Mouse (Mus musculus) left cerebral cortex, postnatal 10 days (tissue): ENCODE measurements around the gene Rnf169. TPM values are rescaled to one million over a fixed set of nuclear protein-coding genes. Genes with fewer than 3 reads are reported as not detected.
"Not testable (repeated sequence)": the region's sequence is repeated elsewhere in the genome, so short reads cannot be mapped to it uniquely, and the experiment has no call there.

Experiments
- DNase-seq, 2 experiments: peaks; one replicate each; pipeline ENCODE4 v3.0.0; 2021 to 2022; ENCODE audit warnings: low spot score in 2 of 2, mixed read lengths in 1 of 2; ENCODE audit errors: extremely low spot score in 1 of 2
- intact Hi-C: fragments of 180-260 bp; cut with DNase I; formaldehyde crosslinking; loops from one replicate; pipeline ENCODE4 v1.15.1; 2025
- total RNA-seq, 2 experiments: library from RNA; stranded (reverse); gene quantifications; 2 replicates each; pipeline ENCODE4 v1.2.3; 2021

The Rnf169 gene
- total RNA-seq, 2 experiments from 2014 or later = 38.3 to 39.4 TPM

DNA sequence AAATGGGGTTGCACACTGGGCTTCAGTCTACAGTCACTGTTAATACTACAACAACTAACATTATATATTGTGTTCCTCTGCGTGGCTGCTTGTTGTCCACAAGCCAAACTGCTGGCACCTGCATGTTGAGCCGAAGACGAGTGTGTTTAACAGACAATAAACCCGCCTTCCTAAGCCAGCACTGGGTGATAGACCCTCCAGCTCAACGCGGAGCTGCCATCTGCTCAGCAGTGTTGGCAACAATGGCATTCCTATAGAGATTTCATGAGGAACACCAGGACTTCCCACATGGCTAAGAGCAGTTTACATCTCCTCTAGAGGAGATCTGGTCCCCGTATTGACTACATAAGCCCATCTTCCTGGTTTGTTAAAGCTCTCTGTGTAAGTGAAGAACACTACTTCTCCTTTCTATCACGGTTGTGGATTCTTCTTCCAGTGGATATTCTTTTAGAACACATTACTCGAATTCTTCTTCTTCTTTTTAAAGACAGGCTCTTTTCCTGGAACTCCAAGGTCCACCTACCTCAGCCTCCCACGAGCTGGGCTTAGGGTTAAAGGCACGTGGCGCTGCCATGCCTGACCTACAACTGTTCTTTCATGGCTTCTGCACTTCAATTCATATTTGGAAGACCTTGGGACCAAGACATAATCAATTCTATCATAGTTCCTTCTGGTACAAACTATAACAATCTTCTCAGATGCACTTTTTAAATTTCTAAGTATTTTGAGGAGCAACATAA is 22.9 kb downstream of the Rnf169 start:
- intact Hi-C loops = no loop called here
- DNase-seq = no peak

DNA sequence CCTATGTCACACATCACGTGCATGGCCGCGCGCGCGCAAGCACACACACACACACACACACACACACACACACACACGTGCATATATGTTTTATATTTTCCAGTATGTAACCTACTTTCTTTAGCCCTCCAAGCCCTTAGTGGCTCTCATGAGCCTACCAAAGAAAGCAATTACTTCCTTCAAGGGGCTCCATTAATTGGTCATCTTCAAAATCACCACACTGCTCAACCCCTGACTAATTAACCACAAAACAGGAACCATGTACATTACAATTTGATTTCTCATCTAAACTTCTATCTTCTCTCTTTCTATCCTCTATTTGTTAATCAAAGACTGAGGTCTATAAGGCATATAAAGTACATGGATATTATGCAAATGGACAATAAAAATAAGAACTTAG is 24.2 kb downstream of the Rnf169 start:
- intact Hi-C loops = no loop called here
- no peak for DNase-seq

DNA sequence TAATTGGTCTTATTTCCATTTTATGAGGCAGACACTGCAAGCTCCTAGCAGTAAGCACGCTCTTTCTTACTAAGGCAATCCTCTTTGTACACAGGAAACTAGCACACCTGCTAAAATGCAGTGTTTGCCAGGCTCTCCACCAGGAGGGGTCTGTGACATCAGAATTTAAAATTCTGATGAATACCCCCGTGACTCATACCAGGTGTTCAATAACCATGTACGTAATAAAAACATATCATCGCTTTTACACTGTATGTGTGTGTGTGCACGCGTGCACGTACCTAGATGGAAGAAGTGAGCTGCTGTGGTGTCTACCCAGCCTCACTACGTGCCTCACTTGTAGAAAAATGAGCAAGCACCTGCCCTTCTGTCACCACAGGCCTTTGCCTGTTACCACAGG is 26.0 kb downstream of the Rnf169 start:
- DNase-seq = no peak
- intact Hi-C loops = no loop called here

DNA sequence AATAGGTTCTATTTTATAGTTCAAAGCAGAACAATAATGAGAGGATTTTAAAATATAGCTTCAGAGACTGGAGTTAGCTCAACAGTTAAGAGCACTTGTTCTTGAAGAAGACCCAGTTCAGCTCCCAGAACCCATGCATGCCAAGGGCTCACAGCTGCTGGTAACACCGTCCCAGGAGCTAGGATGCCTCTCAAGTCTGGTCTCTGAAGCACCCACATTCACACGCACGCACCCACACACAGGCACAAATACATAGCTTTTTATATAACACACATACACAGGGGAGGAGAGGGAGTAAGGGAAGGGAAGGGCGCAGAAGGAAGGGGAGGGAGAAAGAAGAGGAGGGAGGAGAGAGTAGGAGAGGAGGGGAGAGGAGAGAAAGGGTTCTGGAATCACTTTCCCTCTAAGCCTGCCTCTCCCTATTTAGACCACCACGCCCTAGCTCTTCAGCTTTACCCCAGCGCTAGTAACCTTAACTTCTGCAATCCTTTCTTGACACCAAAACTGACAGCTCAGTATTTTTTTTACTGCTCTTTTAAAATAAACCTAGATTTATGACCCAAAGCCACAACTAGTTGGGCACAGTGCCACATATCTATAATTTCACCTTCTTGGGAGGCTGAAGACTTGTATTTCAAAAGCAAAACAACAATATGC is 26.7 kb downstream of the Rnf169 start:
- DNase-seq = peak; percentile 29 to 58
- intact Hi-C loops = no loop called here

DNA sequence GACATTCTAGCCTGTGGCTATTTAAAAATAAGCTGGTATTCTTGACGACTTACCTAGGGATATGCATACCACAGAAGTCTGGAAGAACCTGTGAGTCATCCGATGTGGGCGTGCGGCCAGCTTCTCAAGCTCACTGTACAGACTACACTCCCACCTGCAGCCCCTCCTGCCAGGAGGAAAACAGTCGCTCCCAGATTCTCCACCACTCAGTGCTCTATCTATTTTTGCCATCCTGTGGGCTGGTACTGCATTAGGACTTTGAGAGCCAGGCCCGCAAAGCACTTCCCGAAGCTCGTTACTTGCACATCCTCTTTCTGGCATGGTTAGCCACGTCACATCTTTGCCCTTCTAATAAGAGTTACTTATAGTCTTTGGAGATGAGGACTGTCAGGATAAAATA is 32.9 kb downstream of the Rnf169 start:
- DNase-seq = peak; percentile 67 to 81
- intact Hi-C loops = no loop called here

DNA sequence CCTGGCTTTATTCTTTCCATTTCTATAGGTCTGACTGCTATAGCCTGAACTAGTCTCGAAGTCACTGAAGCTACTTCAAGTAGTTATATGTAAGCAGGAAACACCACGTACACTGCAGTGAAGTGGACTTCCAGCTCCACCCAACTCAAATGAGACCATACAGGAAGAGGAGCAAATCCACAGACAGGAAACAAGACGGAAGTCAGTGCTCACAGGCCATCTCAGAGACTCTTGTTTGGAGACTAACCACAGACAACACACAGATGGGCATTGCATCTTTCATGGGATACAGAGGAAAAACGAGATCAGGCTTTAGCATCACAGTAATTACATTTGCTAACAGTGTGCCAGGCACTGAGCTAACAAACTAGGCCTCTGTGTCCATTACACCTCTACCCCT is 33.9 kb downstream of the Rnf169 start:
- no peak for DNase-seq
- intact Hi-C loops = no loop called here

DNA sequence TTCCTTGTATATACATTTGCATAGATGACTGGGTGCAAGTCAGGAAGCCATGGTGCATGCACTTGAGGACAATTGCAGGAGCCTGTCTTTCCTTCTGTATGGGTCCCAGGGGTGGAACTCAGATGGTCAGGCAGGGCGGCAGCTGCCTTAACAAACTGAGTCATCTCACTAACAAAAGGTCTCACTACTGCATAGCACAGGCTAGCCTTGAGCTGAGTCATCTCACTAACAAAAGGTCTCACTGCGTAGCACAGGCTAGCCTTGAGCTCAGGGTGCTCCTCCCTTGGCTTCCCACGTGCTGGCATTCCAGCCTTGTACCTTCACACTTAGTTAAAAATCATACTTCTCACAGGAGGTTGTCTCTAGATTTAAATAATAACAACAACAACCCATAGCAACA is 34.3 kb downstream of the Rnf169 start:
- DNase-seq = no peak
- intact Hi-C loops = no loop called here

DNA sequence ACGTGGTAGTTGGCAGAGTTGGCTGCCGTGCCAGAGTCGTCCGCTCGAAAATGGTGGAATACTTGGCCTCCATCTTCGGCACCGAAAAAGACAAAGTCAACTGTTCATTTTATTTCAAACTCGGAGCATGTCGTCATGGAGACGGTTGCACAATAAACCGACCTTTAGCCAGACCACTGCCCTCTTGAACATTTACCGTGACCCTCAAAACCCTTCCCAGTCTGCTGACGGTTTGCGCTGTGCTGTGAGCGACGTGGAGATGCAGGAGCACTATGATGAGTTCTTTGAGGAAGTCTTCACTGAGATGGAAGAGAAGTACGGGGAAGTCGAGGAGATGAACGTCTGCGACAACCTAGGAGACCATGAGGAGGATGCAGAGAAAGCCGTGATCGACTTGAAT is 35.2 kb downstream of the Rnf169 start:
- intact Hi-C loops, DNase-seq: not testable (repeated sequence)

DNA sequence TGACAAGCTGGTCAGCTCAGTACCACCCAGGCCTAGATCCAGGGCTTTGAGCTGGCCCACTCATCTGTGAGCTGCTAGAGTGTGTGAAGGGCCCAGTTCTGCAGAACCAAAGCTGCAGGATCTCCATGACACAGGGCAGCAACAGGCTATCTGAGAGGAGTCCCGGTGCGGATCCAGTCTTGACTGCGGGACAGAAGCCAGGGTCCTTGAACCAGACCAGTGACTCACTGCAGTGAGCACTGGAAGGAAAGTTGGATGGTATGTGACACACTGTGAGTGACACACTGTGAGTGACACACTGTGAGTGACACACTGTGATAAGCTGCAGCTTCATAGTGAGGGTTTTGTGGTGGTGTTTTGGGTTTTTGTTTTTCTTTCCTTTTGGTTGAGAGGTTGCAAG is 35.7 kb downstream of the Rnf169 start:
- intact Hi-C loops = no loop called here
- no peak for DNase-seq

DNA sequence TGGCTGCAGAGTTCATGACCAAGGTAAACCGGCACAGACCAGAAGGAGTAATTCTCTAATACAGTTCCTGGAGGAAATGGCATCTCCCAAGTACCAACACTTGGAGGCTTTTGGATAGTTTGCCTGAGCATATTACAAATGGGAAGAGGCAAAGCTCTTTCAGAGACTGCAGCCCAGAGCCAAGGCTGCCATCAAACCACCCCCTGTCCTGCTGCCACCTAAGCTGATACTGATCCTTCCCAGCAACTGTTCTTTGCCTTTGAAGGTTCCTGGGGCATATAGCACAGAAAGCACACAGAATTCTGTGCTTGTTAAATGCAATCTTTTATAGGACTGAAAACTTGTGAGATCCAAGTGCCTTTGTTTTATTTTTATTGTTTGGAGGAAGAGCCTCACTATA is 39.6 kb downstream of the Rnf169 start:
- intact Hi-C loops = no loop called here
- no peak for DNase-seq

DNA sequence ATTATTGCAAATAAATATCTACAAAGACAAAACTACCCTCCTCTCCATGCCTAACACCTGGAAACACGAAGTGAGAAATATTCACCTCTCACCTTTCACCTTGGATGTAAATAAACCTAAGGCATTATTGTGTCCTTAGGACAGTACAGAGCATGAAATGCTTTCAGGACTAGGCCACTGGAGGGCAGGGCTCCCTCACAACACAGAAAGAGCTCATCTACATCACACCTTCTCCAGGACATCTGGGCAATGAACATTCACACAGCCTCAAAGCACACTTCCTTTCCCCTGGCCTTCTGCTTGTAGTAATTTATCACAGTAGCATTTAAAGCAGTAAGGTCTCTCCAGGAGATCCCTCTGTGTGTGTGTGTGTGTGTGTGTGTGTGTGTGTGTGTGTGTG is 44.5 kb downstream of the Rnf169 start:
- intact Hi-C loops = no loop called here

DNA sequence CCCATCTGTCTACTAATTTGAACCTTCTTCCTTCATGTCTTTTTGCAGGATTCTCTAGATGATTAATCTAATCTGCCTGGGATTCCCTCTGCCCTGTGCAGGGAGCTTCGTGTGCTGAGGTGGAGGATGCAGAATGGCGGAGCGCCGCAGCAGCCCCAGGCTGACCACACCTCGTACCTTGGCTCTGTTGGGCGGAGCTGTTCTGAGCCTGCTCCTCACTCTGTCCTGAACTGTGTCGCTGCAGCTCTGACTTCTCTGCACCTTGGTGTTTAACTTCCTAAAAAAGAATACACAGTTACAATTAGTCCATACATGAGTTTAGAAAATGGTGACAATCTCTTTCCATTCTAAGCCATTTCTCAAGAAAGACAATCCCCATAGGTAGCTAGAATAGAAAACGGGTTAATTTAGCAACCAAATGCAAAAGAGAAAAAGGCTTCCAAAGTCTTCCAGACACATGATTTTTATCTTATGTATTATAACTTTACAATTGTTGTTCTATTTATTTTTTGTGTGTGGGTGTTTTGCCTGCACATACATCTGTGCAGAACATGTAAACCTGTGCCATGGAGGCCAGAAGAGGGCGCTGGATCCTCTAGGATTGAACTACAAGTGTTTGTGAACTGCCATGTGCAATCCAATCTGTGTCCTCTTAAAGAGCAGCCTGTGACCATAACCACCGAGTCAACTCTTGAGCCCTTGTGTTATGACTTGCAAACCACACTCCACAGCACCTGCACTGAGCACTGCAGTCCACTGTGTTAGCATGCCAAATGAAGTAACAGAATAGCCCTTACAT is 53.1 kb downstream of the Rnf169 start:
- intact Hi-C loops = loop anchor here (5.0 kb wide), 1 partner anchor 55 kb away; the partner anchor contains the start of gene Rnf169

More for the DNA sequence above, 44.5 kb downstream of the Rnf169 start:
- DNase-seq = no peak

DNA sequence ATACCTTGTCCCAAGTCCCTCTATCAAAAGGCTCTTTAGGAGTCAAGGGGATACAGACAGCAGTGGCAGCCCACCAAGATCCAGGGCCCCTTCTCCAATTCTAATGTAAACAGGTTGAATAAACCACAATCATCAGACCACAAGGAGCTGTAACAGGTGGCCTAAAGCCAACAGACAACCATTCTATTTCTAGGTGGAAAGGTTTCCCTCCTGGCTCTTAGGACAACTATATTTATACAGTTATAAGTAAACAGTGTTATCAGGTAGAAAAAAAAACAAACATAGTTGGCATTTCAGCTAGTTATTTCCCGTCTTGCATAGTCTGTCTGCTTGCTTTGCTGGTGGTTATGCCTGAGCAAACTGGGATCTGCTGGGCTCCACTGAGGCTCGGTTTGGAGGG is 59.8 kb downstream of the Rnf169 start:
- no peak for DNase-seq
- intact Hi-C loops = no loop called here

More for the DNA sequence above, 53.1 kb downstream of the Rnf169 start:
- peak; percentile 52 to 77 for DNase-seq

DNA sequence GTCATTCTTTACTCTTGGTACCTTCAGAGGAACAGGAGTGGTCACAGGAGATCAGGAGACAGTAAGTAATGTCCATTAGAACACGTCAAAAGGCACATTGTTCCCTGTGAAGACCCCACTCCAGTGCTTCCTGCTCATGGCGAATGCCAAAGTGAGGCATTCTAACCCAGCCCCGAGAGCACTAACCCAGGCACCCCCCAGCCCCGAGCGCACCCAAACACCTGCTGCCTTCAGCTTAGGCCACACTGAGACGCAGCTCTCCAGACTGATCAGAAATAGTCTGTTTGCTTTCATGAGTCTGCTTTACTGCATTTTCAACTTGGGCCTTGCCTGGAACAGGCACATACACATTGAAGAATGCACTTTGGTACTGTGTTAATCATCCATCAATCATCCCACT is 60.3 kb downstream of the Rnf169 start:
- intact Hi-C loops = no loop called here
- DNase-seq = no peak

DNA sequence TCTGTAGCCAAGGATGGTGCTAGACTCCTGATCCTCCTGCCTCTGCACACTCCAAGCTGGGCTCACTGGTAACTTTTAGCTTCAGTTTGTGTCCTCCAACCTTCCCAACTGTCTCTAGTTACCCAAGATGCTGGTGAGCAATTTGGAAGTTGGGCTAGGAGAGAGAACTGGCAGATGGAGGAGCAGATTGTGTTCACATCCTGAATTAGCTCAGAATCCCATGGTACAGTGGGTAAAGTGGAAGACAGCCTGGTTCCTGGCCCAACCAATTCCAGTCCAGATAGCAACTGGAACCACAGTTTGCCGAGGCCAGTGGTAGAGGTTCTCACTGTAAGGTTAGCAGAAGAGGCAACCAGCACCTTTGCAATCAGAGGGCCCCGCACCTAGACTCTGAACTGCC is 61.1 kb downstream of the Rnf169 start:
- intact Hi-C loops = no loop called here
- DNase-seq = no peak

DNA sequence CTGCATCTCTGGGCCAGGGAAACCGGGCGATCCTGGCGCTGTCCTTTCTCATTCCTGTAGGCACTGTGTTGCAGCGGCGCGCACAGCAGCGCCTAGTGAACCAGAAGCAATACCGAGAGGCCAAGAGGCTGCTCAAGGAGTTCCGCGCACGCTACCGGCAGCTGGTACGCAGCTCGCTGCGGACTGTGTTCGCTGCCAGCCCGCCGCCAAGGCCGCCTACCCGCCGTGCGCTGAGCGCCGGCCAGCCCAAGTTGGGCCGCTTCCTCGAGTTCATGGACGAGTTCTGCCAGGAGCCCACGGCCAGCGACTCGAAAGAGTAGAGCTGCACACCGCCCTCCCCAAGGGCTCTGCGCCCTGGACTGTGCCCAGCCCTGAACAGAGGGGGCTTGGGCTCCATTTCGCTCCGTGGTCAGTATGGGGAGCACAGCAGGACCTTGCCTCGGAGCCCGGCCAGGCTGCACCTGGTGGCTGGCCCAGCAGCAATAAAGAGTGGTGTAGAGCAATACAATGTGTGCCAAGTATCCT is 62.9 kb downstream of the Rnf169 start:
- intact Hi-C loops = no loop called here
- peak; percentile 37 to 45 for DNase-seq

DNA sequence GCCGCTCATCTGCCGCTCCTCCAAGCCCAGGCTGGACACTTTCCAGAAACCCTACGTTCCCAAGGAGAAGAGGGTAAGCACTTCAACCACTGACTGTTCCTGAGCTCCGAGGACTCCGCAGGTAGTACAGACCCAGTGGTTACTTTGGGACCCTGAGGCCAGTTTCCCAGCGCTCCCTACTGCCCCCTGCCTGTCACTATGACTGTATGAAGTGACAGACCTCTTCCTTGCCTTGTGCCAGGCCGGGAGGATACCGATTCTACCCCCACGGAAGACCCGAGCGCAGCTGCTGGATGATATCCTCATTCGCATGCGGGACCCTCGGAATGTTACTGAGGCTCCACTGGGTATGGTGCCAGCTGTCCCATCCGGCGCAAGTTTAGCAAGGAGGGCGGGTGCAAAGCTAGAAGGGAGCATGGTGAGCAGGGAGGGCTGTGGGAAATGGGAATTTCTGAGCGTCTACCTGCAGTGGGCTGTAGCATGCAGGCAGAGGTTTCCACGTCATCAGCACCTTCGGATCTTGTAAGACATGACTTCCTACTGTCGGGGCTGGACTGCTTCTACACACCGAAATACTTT is 63.4 kb downstream of the Rnf169 start:
- intact Hi-C loops = no loop called here
- peak; percentile 36 to 63 for DNase-seq

DNA sequence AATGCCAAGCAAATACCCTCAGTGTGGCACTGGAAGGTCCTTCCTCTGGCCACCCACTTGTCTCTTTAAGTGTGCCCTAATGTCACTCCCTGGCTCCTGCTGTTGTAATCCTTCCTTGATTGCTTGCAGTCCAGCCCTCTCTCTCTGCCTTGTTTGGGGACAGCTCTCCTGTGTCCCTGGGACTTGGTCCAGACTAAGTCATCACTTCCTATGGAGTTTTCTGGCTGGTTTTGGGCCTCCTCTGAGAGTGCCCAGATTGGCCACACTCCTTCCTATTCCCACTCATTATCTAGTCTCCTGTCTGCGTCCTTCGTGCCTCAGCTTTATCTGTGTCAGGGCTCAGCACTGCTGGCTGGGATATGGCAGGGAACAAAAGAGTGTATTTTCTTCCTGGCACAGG is 64.7 kb downstream of the Rnf169 start:
- intact Hi-C loops = no loop called here
- DNase-seq = no peak

DNA sequence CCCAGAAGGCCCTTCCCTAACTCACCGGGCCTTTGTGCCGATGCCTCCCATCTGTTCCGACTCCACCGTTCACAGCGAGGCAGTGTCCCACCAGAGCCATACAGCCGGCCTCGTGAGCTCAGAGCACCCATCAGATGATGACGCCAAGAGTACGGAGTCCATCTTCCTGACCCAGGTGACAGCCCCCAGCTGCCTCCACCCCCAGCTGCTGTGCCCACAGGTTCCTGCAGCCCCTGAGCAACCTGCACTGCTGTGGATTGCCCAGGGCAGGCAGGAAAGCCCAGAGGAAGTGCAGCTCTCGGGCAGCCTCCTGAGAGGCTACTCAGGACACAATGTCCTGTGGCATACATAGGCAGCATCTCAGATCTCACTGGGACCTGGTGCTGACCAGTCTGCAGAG is 65.9 kb downstream of the Rnf169 start:
- intact Hi-C loops = no loop called here
- no peak for DNase-seq
